Mouse (Mus musculus): Measurements from ENCODE around the gene F10. TPM values are rescaled to one million over a fixed set of nuclear protein-coding genes. Genes with fewer than 3 reads are reported as not detected.

The F10 gene
- polyA plus RNA-seq (2015; fragmentation: Nextera tagmentation; extraction: Ambion mirVana) = 1.3 and 2.4 TPM in 2 replicates

- no peak for ATAC-seq (ENCODE audit: borderline replicate concordance, extremely low read depth, low FRiP score, low TSS enrichment)
- H3K4me1 ChIP-seq = no peaks in the 10 kb centered on the region
- H3K4me2 ChIP-seq = no peak within 1 kb of the TSS
- no peaks in the 10 kb centered on the region for H3K36me3 ChIP-seq
- WGBS = 68% methylated on average over 7 of the region's 7 CpGs
- H3K4me3 ChIP-seq = no peak within 1 kb of the TSS
- no peaks in the 10 kb centered on the region for H3K9me3 ChIP-seq
- H3K9ac ChIP-seq = no peak within 1 kb of the TSS
- H3K27me3 ChIP-seq = no peaks in the 10 kb centered on the region
- no peak within 1 kb of the TSS for H3K27ac ChIP-seq
Measured at GRCm38 (mm10) chr8:13037015-13037414, at the start of gene F10. TSS of gene F10 (plus strand) at chr8:13037308.

- H3K27ac ChIP-seq = no peak overlapping the region
- no peak overlapping the region for H3K9ac ChIP-seq
- no peaks in the 10 kb centered on the region for H3K9me3 ChIP-seq
- H3K4me3 ChIP-seq = no peak overlapping the region
- no peak overlapping the region for H3K4me2 ChIP-seq
- no peak for ATAC-seq (ENCODE audit: borderline replicate concordance, extremely low read depth, low FRiP score, low TSS enrichment)
- H3K27me3 ChIP-seq = no peaks in the 10 kb centered on the region
- H3K4me1 ChIP-seq = no peaks in the 10 kb centered on the region
- WGBS = 83% methylated on average over 8 of the region's 8 CpGs
- H3K36me3 ChIP-seq = no peaks in the 10 kb centered on the region
Measured at GRCm38 (mm10) chr8:12987571-12987970, 49.5 kb upstream of the F10 start.

GRCm38 (mm10) chr8:12988722-12989430 lies 48.2 kb upstream of the F10 start:
- Histone ChIP-seq H3K4me2 (no peak overlapping the region), H3K4me3 (no peak overlapping the region), H3K9me3 (no peaks in the 10 kb centered on the region), H3K27me3 (no peaks in the 10 kb centered on the region), H3K36me3 (no peaks in the 10 kb centered on the region), H3K4me1 (no peaks in the 10 kb centered on the region), H3K27ac (no peak overlapping the region), H3K9ac (no peak overlapping the region)
- WGBS = 76% methylated on average over 13 of the region's 13 CpGs
- no peak for ATAC-seq (ENCODE audit: borderline replicate concordance, extremely low read depth, low FRiP score, low TSS enrichment)

DNA sequence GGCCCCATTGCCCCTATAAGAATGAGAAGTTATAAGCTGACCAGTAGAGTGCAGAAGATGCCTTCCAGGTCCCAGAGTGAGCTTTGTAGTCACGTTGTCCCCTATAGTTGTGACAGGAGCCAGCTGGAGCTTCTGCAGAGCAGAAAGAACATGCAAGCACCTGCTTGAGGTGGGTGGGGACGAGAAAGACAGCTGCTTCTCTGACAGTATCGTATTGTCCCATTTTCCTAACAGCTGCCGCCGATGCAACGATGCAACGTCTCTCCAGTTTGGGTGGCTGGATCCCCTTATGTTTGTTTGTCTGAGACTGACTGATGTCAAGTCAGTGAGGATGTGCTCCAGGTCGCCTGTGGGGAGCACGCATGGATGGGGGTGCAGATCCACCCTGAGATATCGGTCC lies 45.7 kb upstream of the F10 start:
- Histone ChIP-seq H3K4me2 (no peak overlapping the region), H3K36me3 (no peaks in the 10 kb centered on the region)
- no peak for ATAC-seq (ENCODE audit: borderline replicate concordance, extremely low read depth, low FRiP score, low TSS enrichment)

GRCm38 (mm10) chr8:12994468-12994867 lies 42.6 kb upstream of the F10 start:
- WGBS = 77% methylated on average over 5 of the region's 5 CpGs

More for the DNA sequence above, 45.7 kb upstream of the F10 start:
- Histone ChIP-seq H3K27me3 (no peaks in the 10 kb centered on the region), H3K27ac (no peak overlapping the region), H3K9me3 (no peaks in the 10 kb centered on the region), H3K4me1 (no peaks in the 10 kb centered on the region), H3K9ac (no peak overlapping the region), H3K4me3 (no peak overlapping the region)
- 67% methylated on average over 10 of the region's 10 CpGs for WGBS

DNA sequence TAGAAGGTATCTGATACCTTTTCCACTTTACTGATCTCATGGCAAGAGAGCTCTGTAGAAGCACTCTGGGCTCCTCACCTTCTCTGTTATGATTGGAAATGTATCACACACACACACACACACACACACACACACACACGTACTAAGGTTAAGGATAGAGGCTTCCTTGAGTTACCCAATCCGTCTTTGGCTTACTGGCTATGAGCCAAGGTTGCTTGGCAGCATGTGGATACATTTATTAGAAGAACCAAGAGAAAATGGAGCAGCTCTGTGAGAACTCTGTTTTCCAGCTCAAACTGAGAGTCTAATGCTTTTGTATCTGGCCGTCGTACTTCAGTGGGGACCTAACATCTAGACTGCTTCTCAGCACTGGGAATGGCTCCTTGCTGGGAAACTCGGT lies 41.6 kb upstream of the F10 start:
- Histone ChIP-seq H3K36me3 (no peaks in the 10 kb centered on the region), H3K27me3 (no peaks in the 10 kb centered on the region), H3K9ac (no peak overlapping the region), H3K9me3 (no peaks in the 10 kb centered on the region), H3K4me1 (peaks cover 14% of the 10 kb centered on the region), H3K4me2 (no peak overlapping the region), H3K4me3 (no peak overlapping the region), H3K27ac (no peak overlapping the region)
- no peak for ATAC-seq (ENCODE audit: borderline replicate concordance, extremely low read depth, low FRiP score, low TSS enrichment)
- 44% methylated on average over 5 of the region's 5 CpGs for WGBS

More at GRCm38 (mm10) chr8:12994468-12994867, 42.6 kb upstream of the F10 start:
- no peaks in the 10 kb centered on the region for H3K27me3 ChIP-seq
- H3K4me3 ChIP-seq = no peak overlapping the region
- no peaks in the 10 kb centered on the region for H3K9me3 ChIP-seq
- H3K36me3 ChIP-seq = no peaks in the 10 kb centered on the region
- H3K27ac ChIP-seq = no peak overlapping the region
- ATAC-seq (ENCODE audit: borderline replicate concordance, extremely low read depth, low FRiP score, low TSS enrichment) = no peak
- no peak overlapping the region for H3K4me2 ChIP-seq
- peaks cover 14% of the 10 kb centered on the region for H3K4me1 ChIP-seq
- H3K9ac ChIP-seq = no peak overlapping the region

GRCm38 (mm10) chr8:12996831-12997275 lies 40.3 kb upstream of the F10 start:
- ATAC-seq (ENCODE audit: borderline replicate concordance, extremely low read depth, low FRiP score, low TSS enrichment) = peak; percentile 46; the same call in 1 of the 2 replicates

GRCm38 (mm10) chr8:12998331-12998730 lies 38.8 kb upstream of the F10 start:
- no peak for ATAC-seq (ENCODE audit: borderline replicate concordance, extremely low read depth, low FRiP score, low TSS enrichment)
- Histone ChIP-seq H3K4me1 (peaks cover 14% of the 10 kb centered on the region), H3K27me3 (no peaks in the 10 kb centered on the region), H3K9ac (no peak overlapping the region), H3K27ac (no peak overlapping the region), H3K4me2 (no peak overlapping the region), H3K4me3 (no peak overlapping the region), H3K9me3 (no peaks in the 10 kb centered on the region), H3K36me3 (no peaks in the 10 kb centered on the region)
- WGBS = 62% methylated on average over 7 of the region's 8 CpGs

More at GRCm38 (mm10) chr8:12996831-12997275, 40.3 kb upstream of the F10 start:
- H3K27me3 ChIP-seq = no peaks in the 10 kb centered on the region
- H3K9ac ChIP-seq = no peak overlapping the region
- peaks cover 14% of the 10 kb centered on the region for H3K4me1 ChIP-seq
- H3K4me3 ChIP-seq = no peak overlapping the region
- no peak overlapping the region for H3K4me2 ChIP-seq
- H3K9me3 ChIP-seq = no peaks in the 10 kb centered on the region
- no peaks in the 10 kb centered on the region for H3K36me3 ChIP-seq
- 22% methylated on average over 8 of the region's 8 CpGs for WGBS
- peak overlapping the region; percentile 24; the same call in 1 of the 2 replicates for H3K27ac ChIP-seq

- Histone ChIP-seq H3K4me1 (peaks cover 14% of the 10 kb centered on the region), H3K27ac (no peak overlapping the region), H3K9ac (no peak overlapping the region), H3K4me2 (no peak overlapping the region), H3K36me3 (no peaks in the 10 kb centered on the region), H3K4me3 (no peak overlapping the region), H3K9me3 (no peaks in the 10 kb centered on the region), H3K27me3 (no peaks in the 10 kb centered on the region)
- 58% methylated on average over 9 of the region's 9 CpGs for WGBS
- no peak for ATAC-seq (ENCODE audit: borderline replicate concordance, extremely low read depth, low FRiP score, low TSS enrichment)
Measured at GRCm38 (mm10) chr8:12999793-13000192, 37.3 kb upstream of the F10 start.

DNA sequence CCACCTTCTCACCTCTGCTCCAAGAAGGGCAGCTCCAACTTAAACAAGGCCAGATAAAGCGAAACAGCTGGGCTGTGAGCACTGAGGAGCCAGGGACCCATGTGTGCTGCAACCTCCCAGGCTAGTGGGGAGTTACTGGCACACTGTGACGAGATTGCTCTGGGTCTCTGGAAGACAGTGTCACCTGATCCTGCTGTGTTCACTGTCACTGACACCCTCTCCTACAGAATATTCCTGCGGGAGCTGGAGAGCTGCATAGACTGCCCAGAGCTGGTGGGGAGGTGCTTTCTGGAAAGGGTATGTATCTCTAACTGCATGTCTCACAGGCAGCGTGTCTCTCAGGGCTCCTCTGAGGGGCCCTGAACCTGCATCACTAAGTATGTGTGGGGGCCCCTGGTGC lies 29.6 kb upstream of the F10 start:
- Histone ChIP-seq H3K36me3 (peaks cover 16% of the 10 kb centered on the region), H3K9ac (no peak overlapping the region), H3K27ac (no peak overlapping the region), H3K9me3 (no peaks in the 10 kb centered on the region), H3K27me3 (no peaks in the 10 kb centered on the region), H3K4me1 (no peaks in the 10 kb centered on the region), H3K4me3 (no peak overlapping the region), H3K4me2 (no peak overlapping the region)
- WGBS = 58% methylated on average over 4 of the region's 4 CpGs
- ATAC-seq (ENCODE audit: borderline replicate concordance, extremely low read depth, low FRiP score, low TSS enrichment) = no peak

DNA sequence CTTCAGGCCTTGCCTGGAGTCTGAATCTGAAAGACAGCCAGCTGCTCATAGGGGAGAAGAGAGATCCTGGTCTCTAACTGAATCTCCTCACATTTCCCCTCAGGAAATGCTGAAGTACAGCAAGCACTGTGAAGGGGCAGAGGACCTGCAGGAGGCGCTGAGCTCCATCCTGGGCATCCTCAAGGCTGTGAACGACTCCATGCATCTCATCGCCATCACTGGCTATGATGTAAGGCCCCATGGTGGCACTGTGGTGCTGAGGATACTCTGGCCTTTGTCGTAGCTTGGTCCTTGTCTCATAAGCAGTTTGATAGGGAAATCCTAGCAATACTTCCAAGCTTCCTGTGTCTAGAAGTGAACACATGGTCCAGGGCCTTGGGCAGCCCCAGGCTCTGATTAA lies 26.8 kb upstream of the F10 start:
- H3K4me3 ChIP-seq = no peak overlapping the region
- no peak overlapping the region for H3K4me2 ChIP-seq
- 53% methylated on average over 4 of the region's 4 CpGs for WGBS
- H3K4me1 ChIP-seq = no peaks in the 10 kb centered on the region
- peaks cover 16% of the 10 kb centered on the region for H3K36me3 ChIP-seq
- H3K9me3 ChIP-seq = no peaks in the 10 kb centered on the region
- no peak overlapping the region for H3K27ac ChIP-seq
- no peaks in the 10 kb centered on the region for H3K27me3 ChIP-seq
- ATAC-seq (ENCODE audit: borderline replicate concordance, extremely low read depth, low FRiP score, low TSS enrichment) = no peak
- no peak overlapping the region for H3K9ac ChIP-seq

- Histone ChIP-seq H3K4me1 (no peaks in the 10 kb centered on the region), H3K27me3 (no peaks in the 10 kb centered on the region), H3K36me3 (no peaks in the 10 kb centered on the region), H3K4me3 (no peak overlapping the region), H3K4me2 (no peak overlapping the region), H3K27ac (no peak overlapping the region), H3K9ac (no peak overlapping the region), H3K9me3 (no peaks in the 10 kb centered on the region)
- ATAC-seq (ENCODE audit: borderline replicate concordance, extremely low read depth, low FRiP score, low TSS enrichment) = no peak
- 53% methylated on average over 4 of the region's 4 CpGs for WGBS
Measured at GRCm38 (mm10) chr8:13019560-13019959, 17.5 kb upstream of the F10 start.

Data from lung, embryonic 15.5 days (tissue).